Mouse (Mus musculus): ENCODE measurements around the gene 4930548H24Rik.
"Not testable (repeated sequence)": the region's sequence is repeated elsewhere in the genome, so short reads cannot be mapped to it uniquely, and the experiment has no call there.

Gene 4930548H24Rik

DNA sequence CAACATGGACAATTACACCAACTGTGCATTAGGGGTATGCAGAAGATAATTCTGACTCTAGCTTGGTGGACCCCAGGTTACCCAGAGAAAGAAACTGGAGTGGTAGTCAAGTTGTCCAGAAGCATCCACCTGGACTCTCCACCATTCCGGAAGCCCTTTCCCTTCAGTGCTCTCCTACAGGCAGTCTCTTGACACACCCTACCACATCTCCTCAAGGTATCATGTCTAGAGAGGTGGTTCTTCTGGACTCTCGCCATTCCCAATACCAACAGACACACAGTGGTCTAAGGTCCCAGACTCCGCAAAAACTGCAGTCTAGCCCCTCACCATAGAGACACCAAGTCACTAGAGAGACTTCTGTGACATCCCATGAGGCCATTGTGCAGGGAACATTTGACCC, at the start of gene 4930548H24Rik:
4930548H24Rik (plus strand) TSS at position 301 of the 400 bp plus-strand sequence.
- no peak for DNase-seq

DNA sequence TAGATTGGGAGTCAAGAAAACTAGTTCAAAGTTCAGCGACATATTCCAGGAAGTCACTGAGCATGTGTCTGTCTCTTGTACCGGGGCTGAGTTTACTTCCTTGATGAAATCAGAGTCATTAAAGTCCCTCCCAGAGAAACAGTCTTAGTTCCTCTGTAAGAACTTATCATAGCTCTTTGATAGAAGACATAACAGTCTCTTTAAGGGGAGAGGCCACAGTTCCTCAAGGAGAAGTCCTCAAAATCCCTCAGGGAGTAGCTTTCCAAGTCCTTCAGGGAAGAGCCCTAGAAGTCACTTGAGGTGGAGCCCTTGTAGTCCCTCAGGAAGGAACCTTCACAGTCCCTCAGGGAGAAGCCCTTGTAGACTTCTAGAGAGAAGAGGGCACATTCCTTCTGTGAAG, 34.2 kb upstream of the 4930548H24Rik start:
- no peak for DNase-seq

GRCm38 (mm10) chr5:31451878-31452561, 33.5 kb upstream of the 4930548H24Rik start, which contains the start of gene Zfp512:
Gene Zfp512 (plus strand): TSS chr5:31452431.
- DNase-seq, result peak; percentile 92

- no peak for DNase-seq
Measured at GRCm38 (mm10) chr5:31452562-31452878, 33.0 kb upstream of the 4930548H24Rik start.

GRCm38 (mm10) chr5:31452886-31453410, 32.6 kb upstream of the 4930548H24Rik start:
- peak; percentile 12 for DNase-seq

DNA sequence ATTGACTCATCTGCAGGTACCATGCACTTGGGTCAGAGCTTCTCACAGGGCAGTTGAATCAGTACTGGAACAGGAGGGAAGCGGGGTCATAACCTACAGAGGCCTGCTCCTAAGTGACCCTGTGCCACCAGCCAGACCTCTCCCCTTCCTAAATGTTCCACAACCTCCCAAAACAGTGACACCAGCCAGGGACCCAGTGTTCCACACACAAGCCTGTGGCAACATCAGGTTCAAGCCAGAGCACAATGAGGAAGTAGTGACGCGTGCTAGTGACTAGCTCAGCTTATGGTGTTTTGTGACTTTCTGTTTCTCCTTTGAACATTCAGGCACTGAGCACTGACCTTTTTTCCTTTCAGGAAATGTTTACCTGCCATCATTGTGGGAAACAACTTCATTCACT, 17.7 kb upstream of the 4930548H24Rik start:
- DNase-seq, result no peak

DNA sequence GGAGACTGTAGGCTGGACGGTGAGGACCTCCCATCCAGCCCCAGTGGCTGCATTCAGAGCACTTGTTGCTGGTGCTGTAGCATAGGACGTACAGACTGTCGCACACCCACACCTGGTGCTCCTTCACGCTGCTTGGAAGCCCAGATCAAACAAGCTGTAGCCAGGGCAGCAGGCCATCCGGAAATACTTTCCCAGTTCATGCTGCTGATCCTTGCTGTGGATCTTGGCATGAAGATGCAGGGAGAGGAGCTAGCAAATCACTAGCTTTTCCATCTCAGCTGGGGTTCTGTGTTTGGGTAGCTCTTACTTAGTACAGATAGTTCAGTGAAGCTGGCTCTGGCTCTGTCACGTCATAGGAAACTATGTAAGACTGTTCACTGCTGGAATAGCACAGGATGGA, 15.8 kb upstream of the 4930548H24Rik start:
- DNase-seq, result no peak

DNA sequence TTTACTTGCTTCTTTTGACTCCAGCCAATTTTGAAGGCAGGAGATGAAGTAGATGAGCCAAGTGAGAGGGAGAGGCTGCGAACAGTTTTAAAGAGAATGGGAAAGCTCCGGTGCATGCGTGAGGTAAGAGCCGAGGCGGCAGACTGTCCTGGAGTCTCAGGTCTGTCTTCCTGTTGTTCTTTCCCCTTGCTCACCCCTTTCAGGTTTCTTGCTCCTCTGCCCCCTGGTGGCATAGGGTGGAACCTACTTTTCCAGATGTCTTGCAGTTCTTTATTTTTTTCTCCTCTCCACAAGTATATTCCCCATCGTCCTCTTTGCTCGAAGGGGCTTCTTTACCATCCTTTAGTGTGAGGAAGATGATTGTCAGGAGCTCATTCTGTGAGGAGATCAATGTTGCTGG, 15.2 kb upstream of the 4930548H24Rik start:
- DNase-seq, result peak; percentile 82

DNA sequence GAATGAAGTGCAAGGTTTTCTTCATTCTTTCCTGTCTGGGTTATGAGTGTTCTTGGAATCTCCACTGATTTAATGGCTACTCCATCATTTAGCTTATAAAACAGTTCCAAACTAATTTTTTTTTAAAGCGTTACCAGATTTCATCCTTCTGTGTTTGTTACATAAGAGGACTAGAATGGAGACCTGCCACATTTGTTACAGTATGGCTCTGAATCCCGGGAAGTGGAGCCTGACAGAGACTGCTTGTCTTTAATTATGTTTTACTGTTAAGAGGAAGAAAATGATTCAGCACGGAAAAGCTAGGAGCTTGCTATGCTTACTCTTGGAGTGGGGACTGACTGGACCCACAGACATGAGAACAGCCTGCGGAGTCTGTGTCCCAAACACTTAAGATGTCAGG, 5.0 kb upstream of the 4930548H24Rik start:
- no peak for DNase-seq

GRCm38 (mm10) chr5:31487889-31488288, 2.3 kb downstream of the 4930548H24Rik start:
- no peak for DNase-seq

DNA sequence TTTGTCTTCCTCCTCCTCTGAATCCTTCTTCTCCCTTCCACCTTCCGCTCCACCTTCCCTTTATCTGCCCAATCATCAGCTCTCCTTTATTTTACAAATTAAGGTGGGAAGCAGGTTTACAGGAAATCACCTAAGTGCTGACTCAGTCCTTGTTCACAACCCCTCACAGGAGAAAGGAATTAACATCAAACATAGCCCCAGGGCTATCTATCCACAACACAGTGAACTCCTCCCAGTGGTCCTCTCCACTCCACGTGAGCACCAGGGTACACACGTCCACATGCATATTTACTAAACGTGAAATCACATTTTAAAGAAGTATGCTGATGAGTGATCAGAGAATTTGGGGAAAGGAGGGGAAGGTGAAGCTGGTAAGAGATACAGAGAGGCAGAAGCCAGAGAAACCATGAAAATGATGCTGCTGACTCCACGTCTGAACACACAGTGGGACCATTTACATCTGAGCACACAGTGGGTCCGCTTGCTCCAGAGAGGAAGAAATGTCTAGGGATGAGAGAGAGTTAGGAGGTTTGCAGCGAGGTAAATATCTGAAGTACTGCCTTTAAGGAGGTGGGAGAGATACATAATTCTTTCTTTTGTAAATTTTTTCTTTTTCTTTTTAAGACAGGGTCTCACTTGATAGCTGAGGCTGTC, 3.7 kb downstream of the 4930548H24Rik start:
- no peak for DNase-seq

DNA sequence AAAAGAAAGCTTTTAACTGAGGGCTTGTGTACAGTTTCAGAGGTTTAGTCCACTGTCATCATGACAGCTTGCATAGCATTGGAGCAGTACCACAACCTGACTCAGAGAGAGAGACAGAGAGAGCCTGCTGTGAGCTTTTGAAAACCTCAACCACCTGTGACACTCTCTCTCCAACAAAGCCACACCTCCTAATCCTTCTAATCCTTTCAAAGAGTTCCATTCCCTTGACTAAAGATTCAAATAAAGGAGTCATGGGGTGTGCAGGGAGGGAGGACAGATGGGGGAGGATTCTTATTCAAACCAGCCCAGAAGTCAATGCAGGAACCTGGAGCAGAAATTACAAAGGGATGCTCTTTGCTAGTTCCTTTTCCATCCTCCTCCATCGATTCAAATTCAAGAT, 6.5 kb downstream of the 4930548H24Rik start:
- no peak for DNase-seq

DNA sequence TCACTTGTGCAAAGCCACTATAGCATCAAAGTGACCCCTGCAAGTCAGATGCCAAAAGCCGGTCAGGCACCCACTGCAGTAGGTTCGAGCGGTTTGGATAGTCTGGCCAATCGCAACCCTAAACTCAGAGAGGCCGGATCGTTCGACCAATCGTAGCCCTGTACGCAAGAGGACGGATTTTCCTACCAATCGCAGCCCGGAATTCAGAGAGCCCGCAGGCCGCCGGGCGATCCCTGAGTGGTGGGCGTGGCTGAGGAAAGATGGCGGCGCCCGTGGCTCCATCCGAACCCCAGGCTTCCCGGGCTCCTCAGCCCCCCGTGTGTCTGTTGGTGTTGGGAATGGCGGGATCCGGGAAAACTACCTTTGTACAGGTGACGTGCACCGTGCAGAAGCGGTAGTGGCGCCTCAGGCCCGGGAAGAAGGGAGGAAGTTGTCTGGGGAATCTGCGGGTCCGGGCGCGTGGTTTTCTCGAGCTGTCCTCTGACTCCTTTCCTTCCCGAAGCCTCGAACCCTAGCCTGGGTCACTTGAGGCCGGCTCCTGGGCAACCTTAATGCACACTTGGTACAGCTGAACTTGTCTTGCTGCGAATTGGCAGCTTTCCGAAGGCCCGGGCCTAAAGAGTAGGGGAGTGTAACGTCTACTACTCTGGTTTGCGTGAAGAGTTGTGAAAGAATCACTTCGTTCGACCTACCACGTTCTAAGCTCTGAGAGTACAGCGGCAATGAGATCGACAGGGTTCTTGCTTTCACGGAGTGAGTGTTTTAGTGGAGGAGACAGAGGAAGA, 9.2 kb downstream of the 4930548H24Rik start, which contains the start of gene Gpn1:
Gpn1 (plus strand) TSS at position 229 of the 785 bp plus-strand sequence.
- DNase-seq, result peak; percentile 88

DNA sequence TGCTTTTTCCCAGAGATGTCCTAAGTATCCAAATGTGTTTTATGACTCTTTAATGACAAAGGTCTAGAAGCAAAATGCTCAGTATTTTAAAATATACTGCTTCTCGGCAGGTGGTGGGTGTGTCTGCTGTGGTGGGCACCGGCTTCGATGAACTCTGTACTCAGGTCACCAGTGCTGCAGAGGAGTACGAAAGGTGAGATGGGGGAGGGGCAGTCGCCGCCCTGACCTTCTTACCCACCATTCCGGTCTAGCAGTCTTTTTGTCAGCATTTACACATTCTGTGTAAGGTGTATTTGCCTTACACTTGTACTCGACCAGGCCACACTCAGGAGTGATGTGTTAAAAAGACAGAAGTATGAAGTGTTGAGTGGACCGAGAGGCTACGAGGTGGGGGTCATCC, 19.3 kb downstream of the 4930548H24Rik start:
- DNase-seq, result no peak

DNA sequence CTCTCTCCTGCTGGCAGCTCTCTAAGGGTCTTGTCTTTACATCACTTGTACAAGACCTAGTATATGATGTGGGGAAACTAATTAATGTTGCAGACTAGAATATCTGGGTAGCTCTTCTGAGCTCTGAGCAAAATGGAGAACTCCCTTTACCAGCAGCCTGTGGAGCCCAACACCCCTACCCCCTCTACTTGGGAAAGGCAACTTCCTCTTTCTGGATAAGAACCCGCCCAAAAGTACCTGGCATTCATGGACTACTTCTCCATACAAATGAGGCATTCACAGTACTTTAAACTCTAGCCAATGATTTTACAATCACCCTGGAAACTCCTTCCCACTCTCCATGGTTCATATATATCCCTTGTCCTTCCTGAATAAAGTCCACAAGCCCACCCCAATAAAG, 26.9 kb downstream of the 4930548H24Rik start:
- no peak for DNase-seq

GRCm38 (mm10) chr5:31520556-31520955, 35.0 kb downstream of the 4930548H24Rik start:
- DNase-seq, result no peak

- peak; percentile 87 for DNase-seq
Measured at GRCm38 (mm10) chr5:31526354-31527116, 41.0 kb downstream of the 4930548H24Rik start, which contains the start of gene Slc4a1ap. Gene Slc4a1ap (plus strand): TSS chr5:31526995.

DNA sequence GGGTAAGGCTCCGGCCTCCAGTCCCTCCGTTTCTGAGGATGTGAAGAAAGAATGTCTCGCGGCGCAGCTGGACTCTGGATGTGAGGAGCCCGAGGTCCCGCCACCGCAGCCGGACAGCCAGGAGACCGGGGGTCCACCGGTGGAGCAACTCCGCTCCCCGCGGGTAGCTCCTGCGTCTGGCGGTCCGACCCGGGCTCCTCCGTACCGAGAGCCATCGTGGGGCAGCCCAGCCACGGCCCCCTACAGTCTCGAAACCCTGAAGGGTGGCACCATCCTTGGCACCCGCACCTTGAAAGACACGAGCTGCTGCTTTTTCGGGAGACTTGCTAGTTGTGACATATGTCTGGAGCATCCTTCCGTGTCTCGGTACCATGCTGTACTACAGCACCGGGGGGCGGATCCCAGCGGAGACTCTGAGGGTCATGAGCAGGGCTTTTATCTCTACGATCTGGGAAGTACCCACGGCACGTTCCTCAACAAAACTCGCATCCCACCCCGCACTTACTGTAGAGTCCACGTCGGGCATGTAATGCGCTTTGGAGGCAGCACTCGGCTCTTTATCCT, 41.7 kb downstream of the 4930548H24Rik start:
- no peak for DNase-seq

- not testable (repeated sequence) for DNase-seq
Measured at GRCm38 (mm10) chr5:31527707-31528106, 42.2 kb downstream of the 4930548H24Rik start, which contains the start of gene Supt7l. Gene Supt7l (minus strand): TSS chr5:31527807.

- peak; percentile 14 for DNase-seq
Measured at GRCm38 (mm10) chr5:31528560-31528959, 43.0 kb downstream of the 4930548H24Rik start.

GRCm38 (mm10) chr5:31535228-31535627, 49.7 kb downstream of the 4930548H24Rik start:
- DNase-seq, result no peak

All from thymus, postnatal 4 days (tissue).